Mouse (Mus musculus): Measurements from ENCODE around the gene Chchd4. TPM values are rescaled to one million over a fixed set of nuclear protein-coding genes. Genes with fewer than 3 reads are reported as not detected.

Gene Chchd4
- polyA plus RNA-seq, 1 experiment: 4.4 TPM

GRCm38 (mm10) chr6:91508041-91508440, 34.7 kb upstream of the Chchd4 start:
- Histone ChIP-seq H3K4me1 (ENCODE audit: control insufficient read depth, insufficient read depth, low read length) (no peaks in the 10 kb centered on the region), H3K4me3 (replicated peaks; ENCODE audit: extremely low read depth, low read depth, low read length) (no peak overlapping the region)
- no peak for DNase-seq
- no peak for TF ChIP-seq POLR2A (IDR thresholded peaks at IDR 0.05; ENCODE audit: borderline replicate concordance, extremely low read depth, low read depth, low read length)
- TF ChIP-seq CTCF (IDR thresholded peaks at IDR 0.05; ENCODE audit: insufficient read depth, low read length): no peak
- WGBS: 87% methylated on average over 3 of the region's 3 CpGs

DNA sequence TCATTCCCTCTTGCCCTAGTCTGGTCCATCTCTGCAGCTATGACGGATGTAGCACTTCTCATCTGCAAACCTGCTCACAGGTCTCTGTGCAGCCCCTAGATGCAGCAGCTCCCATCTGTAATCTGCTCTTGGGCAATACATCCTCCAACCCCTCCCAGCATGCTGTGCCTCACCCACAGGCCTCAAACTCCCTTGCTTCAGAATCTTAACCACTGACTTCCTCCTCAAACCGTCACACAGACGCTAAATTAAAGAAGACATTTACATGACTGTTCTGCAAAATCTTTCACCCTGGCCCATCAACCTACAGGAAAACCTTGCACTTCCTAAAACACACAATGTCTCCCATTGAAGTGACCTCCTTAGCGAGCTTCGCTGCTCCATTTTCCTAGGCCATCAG, 32.7 kb upstream of the Chchd4 start:
- 80% methylated on average over 5 of the region's 5 CpGs for WGBS
- no peaks in the 10 kb centered on the region for H3K4me1 ChIP-seq (ENCODE audit: control insufficient read depth, insufficient read depth, low read length)
- no peak for TF ChIP-seq POLR2A (IDR thresholded peaks at IDR 0.05; ENCODE audit: borderline replicate concordance, extremely low read depth, low read depth, low read length)
- TF ChIP-seq CTCF (IDR thresholded peaks at IDR 0.05; ENCODE audit: insufficient read depth, low read length): no peak
- DNase-seq: no peak
- H3K4me3 ChIP-seq (replicated peaks; ENCODE audit: extremely low read depth, low read depth, low read length): no peak overlapping the region

DNA sequence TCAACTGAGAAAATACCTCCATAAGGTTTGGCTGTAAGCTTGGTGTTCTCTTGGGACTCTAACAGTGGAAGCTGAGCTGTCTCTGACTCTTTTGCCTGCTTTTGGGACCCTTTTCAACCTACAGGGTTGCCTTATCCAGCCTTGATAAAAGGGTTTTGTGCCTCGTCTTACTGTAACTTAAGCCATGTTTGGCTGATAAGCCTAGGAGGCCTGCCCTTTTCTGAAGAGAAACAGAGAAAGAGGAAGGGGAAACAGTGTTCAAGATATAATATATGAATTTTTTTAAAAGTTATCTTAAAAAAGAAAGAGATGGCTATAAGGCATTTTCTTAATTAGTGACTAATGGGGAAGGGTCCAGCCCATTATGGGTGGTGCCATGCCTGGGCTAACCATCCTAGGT, 30.0 kb upstream of the Chchd4 start:
- WGBS: 90% methylated on average over 1 of the region's 1 CpGs
- H3K4me3 ChIP-seq (replicated peaks; ENCODE audit: extremely low read depth, low read depth, low read length): no peak overlapping the region
- no peaks in the 10 kb centered on the region for H3K4me1 ChIP-seq (ENCODE audit: control insufficient read depth, insufficient read depth, low read length)
- no peak for TF ChIP-seq POLR2A (IDR thresholded peaks at IDR 0.05; ENCODE audit: borderline replicate concordance, extremely low read depth, low read depth, low read length)
- TF ChIP-seq CTCF (IDR thresholded peaks at IDR 0.05; ENCODE audit: insufficient read depth, low read length): no peak
- DNase-seq: no peak

- no peak for TF ChIP-seq POLR2A (IDR thresholded peaks at IDR 0.05; ENCODE audit: borderline replicate concordance, extremely low read depth, low read depth, low read length)
- no peak for TF ChIP-seq CTCF (IDR thresholded peaks at IDR 0.05; ENCODE audit: insufficient read depth, low read length)
- H3K4me1 ChIP-seq (ENCODE audit: control insufficient read depth, insufficient read depth, low read length): peaks cover 3% of the 10 kb centered on the region
- WGBS: 84% methylated on average over 8 of the region's 8 CpGs
- no peak for DNase-seq
- no peak overlapping the region for H3K4me3 ChIP-seq (replicated peaks; ENCODE audit: extremely low read depth, low read depth, low read length)
Observed at GRCm38 (mm10) chr6:91494526-91494925, 21.2 kb upstream of the Chchd4 start.

- 64% methylated on average over 10 of the region's 10 CpGs for WGBS
- no peak for TF ChIP-seq POLR2A (IDR thresholded peaks at IDR 0.05; ENCODE audit: borderline replicate concordance, extremely low read depth, low read depth, low read length)
- TF ChIP-seq CTCF (IDR thresholded peaks at IDR 0.05; ENCODE audit: insufficient read depth, low read length): no peak
- peaks cover 8% of the 10 kb centered on the region for H3K4me1 ChIP-seq (ENCODE audit: control insufficient read depth, insufficient read depth, low read length)
- no peak for DNase-seq
- no peak overlapping the region for H3K4me3 ChIP-seq (replicated peaks; ENCODE audit: extremely low read depth, low read depth, low read length)
Observed at GRCm38 (mm10) chr6:91493053-91493452, 19.7 kb upstream of the Chchd4 start.

GRCm38 (mm10) chr6:91491004-91491403, 17.7 kb upstream of the Chchd4 start:
- DNase-seq: no peak
- no peak for TF ChIP-seq CTCF (IDR thresholded peaks at IDR 0.05; ENCODE audit: insufficient read depth, low read length)
- no peak for TF ChIP-seq POLR2A (IDR thresholded peaks at IDR 0.05; ENCODE audit: borderline replicate concordance, extremely low read depth, low read depth, low read length)
- peaks cover 8% of the 10 kb centered on the region for H3K4me1 ChIP-seq (ENCODE audit: control insufficient read depth, insufficient read depth, low read length)
- no peak overlapping the region for H3K4me3 ChIP-seq (replicated peaks; ENCODE audit: extremely low read depth, low read depth, low read length)
- 56% methylated on average over 6 of the region's 6 CpGs for WGBS

GRCm38 (mm10) chr6:91489872-91490271, 16.5 kb upstream of the Chchd4 start:
- no peak for TF ChIP-seq CTCF (IDR thresholded peaks at IDR 0.05; ENCODE audit: insufficient read depth, low read length)
- TF ChIP-seq POLR2A (IDR thresholded peaks at IDR 0.05; ENCODE audit: borderline replicate concordance, extremely low read depth, low read depth, low read length): peak; percentile 12; the same call in 1 of the 2 replicates
- DNase-seq: no peak
- WGBS: 69% methylated on average over 10 of the region's 10 CpGs
- H3K4me3 ChIP-seq (replicated peaks; ENCODE audit: extremely low read depth, low read depth, low read length): no peak overlapping the region
- peaks cover 8% of the 10 kb centered on the region for H3K4me1 ChIP-seq (ENCODE audit: control insufficient read depth, insufficient read depth, low read length)

DNA sequence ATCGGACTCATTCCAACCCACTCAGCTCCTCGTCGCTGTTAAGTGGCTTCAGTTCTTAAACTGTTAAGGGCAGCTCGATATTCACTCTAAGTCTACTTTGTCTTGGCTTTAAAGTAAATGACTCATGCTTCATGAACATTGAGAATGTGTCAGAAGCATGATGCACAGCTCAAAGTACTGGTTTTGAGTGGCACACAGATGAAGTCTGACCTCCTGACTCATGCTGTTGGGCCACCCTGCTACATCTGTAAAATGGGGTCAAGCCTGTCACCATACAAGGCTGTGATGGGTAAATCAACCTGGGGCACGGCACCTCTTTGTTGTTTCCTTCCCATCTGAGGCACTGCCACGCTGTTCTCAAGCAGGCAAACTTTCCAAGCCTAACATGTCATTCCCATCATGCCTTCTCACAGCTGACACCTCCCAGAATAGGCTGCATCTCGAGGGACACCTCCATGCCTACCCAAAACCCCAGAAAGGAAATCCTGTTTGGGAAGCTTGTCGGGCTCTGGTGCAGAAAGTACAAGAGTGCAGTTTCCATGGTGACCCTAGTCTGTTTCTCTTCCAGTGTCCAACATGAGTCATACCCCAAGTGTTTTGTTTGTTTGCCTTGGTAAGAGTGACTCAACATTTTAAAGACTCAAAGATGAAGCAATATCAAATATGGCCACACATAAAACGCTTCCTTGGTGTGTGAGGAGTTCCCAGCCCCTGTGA, 15.3 kb upstream of the Chchd4 start:
- no peak overlapping the region for H3K4me3 ChIP-seq (replicated peaks; ENCODE audit: extremely low read depth, low read depth, low read length)
- peaks cover 8% of the 10 kb centered on the region for H3K4me1 ChIP-seq (ENCODE audit: control insufficient read depth, insufficient read depth, low read length)
- peak; percentile 50 for DNase-seq
- no peak for TF ChIP-seq POLR2A (IDR thresholded peaks at IDR 0.05; ENCODE audit: borderline replicate concordance, extremely low read depth, low read depth, low read length)
- TF ChIP-seq CTCF (IDR thresholded peaks at IDR 0.05; ENCODE audit: insufficient read depth, low read length): no peak
- WGBS: 28% methylated on average over 9 of the region's 9 CpGs

DNA sequence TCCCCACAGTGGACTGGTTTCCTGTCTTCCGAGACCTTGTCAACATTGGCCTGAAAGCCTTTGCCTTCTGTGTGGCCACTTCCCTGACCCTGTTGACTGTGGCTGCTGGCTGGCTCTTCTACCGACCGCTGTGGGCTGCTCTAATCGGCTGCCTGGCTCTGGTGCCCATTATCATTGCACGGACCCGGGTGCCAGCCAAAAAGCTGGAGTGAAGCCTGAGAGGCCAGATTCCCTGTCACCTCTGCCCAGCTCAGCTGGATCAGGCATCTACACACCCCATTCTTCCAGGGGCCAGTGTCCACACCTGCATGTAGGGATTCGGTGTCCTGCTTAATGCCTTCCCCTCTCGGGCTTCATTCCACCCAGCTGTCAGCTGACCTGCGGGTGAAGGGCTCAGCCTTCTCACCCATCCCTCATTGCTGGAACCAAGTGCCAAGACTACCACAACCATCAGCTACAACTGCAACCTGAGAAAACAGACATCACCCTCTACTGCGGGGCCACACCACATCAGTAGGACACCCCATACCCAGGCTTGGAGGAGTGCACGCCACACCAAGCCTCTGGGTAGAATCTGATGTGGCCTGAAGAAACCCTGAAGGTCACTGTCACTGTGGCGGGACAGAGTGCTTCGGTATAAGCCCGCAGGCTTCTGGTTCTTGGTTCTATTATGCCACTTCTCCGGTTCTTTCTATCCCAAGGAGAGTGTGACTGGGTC, 13.5 kb upstream of the Chchd4 start:
- WGBS: 85% methylated on average over 15 of the region's 15 CpGs
- TF ChIP-seq POLR2A (IDR thresholded peaks at IDR 0.05; ENCODE audit: borderline replicate concordance, extremely low read depth, low read depth, low read length) (no peak), CTCF (IDR thresholded peaks at IDR 0.05; ENCODE audit: insufficient read depth, low read length) (no peak)
- DNase-seq: no peak
- H3K4me3 ChIP-seq (replicated peaks; ENCODE audit: extremely low read depth, low read depth, low read length): no peak overlapping the region
- H3K4me1 ChIP-seq (ENCODE audit: control insufficient read depth, insufficient read depth, low read length): peaks cover 8% of the 10 kb centered on the region

DNA sequence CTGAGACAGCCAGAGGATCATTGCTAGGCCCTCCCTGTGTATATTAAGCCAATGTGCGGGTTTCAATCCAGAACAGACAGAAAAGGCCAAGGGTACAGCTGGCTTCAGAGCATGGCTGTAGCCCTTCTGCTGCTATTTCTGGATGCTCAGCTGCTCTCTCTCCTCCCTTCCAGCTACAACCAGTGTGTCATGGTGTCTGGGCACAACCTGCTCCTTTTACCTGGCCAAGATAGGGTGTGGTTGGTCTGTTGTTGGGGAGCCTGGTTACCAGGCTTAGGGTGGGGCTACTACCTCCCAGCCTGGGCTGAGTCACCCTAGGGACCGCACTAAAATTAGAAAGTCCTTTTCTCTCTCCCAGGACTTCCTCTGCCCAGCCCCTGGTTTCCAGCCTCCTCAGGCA, 10.0 kb upstream of the Chchd4 start:
- H3K4me1 ChIP-seq (ENCODE audit: control insufficient read depth, insufficient read depth, low read length): no peaks in the 10 kb centered on the region; the same call in 1 of the 2 replicates

More for the DNA sequence above, 10.0 kb upstream of the Chchd4 start:
- 74% methylated on average over 2 of the region's 2 CpGs for WGBS
- no peak overlapping the region for H3K4me3 ChIP-seq (replicated peaks; ENCODE audit: extremely low read depth, low read depth, low read length)
- TF ChIP-seq CTCF (IDR thresholded peaks at IDR 0.05; ENCODE audit: insufficient read depth, low read length) (no peak), POLR2A (IDR thresholded peaks at IDR 0.05; ENCODE audit: borderline replicate concordance, extremely low read depth, low read depth, low read length) (no peak)
- no peak for DNase-seq

Data from lung, adult 2 months (tissue).